Comparison of ENCODE assay signal across 9 mouse cellular contexts in genomic region chr4:134583513-134583912, GRCm38 (mm10). TPM values are rescaled to one million over a fixed set of nuclear protein-coding genes. Genes with fewer than 3 reads are reported as not detected.
DNase-seq lines count a peak whose midpoint lies in the region; ATAC-seq lines count a peak whose summit lies in the region.
"Had no signal": no experiment of that assay in that cellular context is flagged by ENCODE, and none has a peak within 500 bp of the region (broad histone marks: within the 10 kb centered on the region; RNA-seq: fewer than 3 reads in every experiment).

No protein-coding gene starts in this region.

- 72% methylated on average over 3 of the region's 3 CpGs for WGBS in embryonic facial prominence, embryonic 10.5 days
- 77% methylated on average over 3 of the region's 3 CpGs for WGBS in hindbrain, embryonic 14.5 days

- intact Hi-C loops in heart, postnatal 10 days (cut with DNase I) = loop anchor here (2.0 kb wide), 1 partner anchor 119 kb away; no protein-coding TSS in a partner anchor

- no peak overlapping the region for H3K4me2 ChIP-seq in hindbrain, embryonic 14.5 days (replicated peaks)

- H3K9me3 ChIP-seq in embryonic facial prominence, embryonic 10.5 days = no peaks in the 10 kb centered on the region
- no peaks in the 10 kb centered on the region for H3K9me3 ChIP-seq in hindbrain, embryonic 14.5 days (ENCODE audit: control insufficient read depth, low read length)
- H3K9me3 ChIP-seq: forebrain, embryonic 10.5 days had no signal

- H3K9ac ChIP-seq in hindbrain, embryonic 14.5 days = no peak overlapping the region

- H3K27ac ChIP-seq in embryonic facial prominence, embryonic 10.5 days (replicated peaks) = no peak overlapping the region; the same call in 1 of the 2 replicates
- no peak overlapping the region for H3K27ac ChIP-seq in hindbrain, embryonic 14.5 days
- H3K27ac ChIP-seq: forebrain, embryonic 10.5 days had no signal

- DNase-seq in heart, postnatal 10 days = peak; percentile 36 to 68
- DNase-seq in heart, adult 11 months = no peak
- peak; percentile 76 to 80 for DNase-seq in B cell, adult 2 months
- peak; percentile 58 for DNase-seq in adrenal gland, postnatal 25 days
- DNase-seq in lung, postnatal 25 days (ENCODE audit: low spot score) = peak; percentile 28
- no peak for DNase-seq in embryonic facial prominence, embryonic 10.5 days (ENCODE audit: low spot score)
- no peak for DNase-seq in hindbrain, embryonic 14.5 days (ENCODE audit: low spot score)

- peaks cover 16% of the 10 kb centered on the region for H3K27me3 ChIP-seq in embryonic facial prominence, embryonic 10.5 days (replicated peaks; ENCODE audit: low read depth, poor library complexity, severe bottlenecking)
- H3K27me3 ChIP-seq in hindbrain, embryonic 14.5 days (ENCODE audit: control insufficient read depth, insufficient read depth, low read length) = no peaks in the 10 kb centered on the region

- no peak for ATAC-seq in erythroid progenitor cell, adult 5-6 weeks (replicated peaks; ENCODE audit: low FRiP score, poor library complexity, severe bottlenecking)
- ATAC-seq in hindbrain, embryonic 14.5 days (ENCODE audit: low FRiP score) = no peak

- H3K4me3 ChIP-seq in embryonic facial prominence, embryonic 10.5 days = no peak overlapping the region
- no peak overlapping the region for H3K4me3 ChIP-seq in hindbrain, embryonic 14.5 days (replicated peaks; ENCODE audit: low read length)
- H3K4me3 ChIP-seq: forebrain, embryonic 10.5 days had no signal

- peaks cover 41% of the 10 kb centered on the region for H3K4me1 ChIP-seq in embryonic facial prominence, embryonic 10.5 days
- H3K4me1 ChIP-seq in hindbrain, embryonic 14.5 days (replicated peaks; ENCODE audit: control insufficient read depth, insufficient read depth, low read length) = peaks cover 14% of the 10 kb centered on the region

- no peaks in the 10 kb centered on the region for H3K36me3 ChIP-seq in embryonic facial prominence, embryonic 10.5 days (replicated peaks)
- no peaks in the 10 kb centered on the region for H3K36me3 ChIP-seq in hindbrain, embryonic 14.5 days (replicated peaks; ENCODE audit: control insufficient read depth, insufficient read depth)
- H3K36me3 ChIP-seq: forebrain, embryonic 10.5 days had no signal

RNA-seq across cellular contexts. Expression of gene Selenon, which starts 31.5 kb away (rescaled TPM):
- total RNA-seq in heart, postnatal 10 days (2021) = 10 to 100 TPM; 38.2 to 45.2 TPM
- total RNA-seq in adrenal gland, postnatal 25 days (2021) = 30.5 and 35.2 TPM in 2 replicates
- 7.6 and 9.6 TPM in 2 replicates for total RNA-seq in erythroid progenitor cell, adult 5-6 weeks (2015; ENCODE audit: low replicate concordance)
- total RNA-seq in erythroid progenitor cell, adult 5-6 weeks (2017; ENCODE audit: low replicate concordance) = 0.77 and 2.2 TPM in 2 replicates
- polyA plus RNA-seq in embryonic facial prominence, embryonic 10.5 days (2016; fragmentation: Nextera tagmentation; extraction: Ambion mirVana) = 9.5 and 9.7 TPM in 2 replicates
- 10.9 and 12.8 TPM in 2 replicates for polyA plus RNA-seq in hindbrain, embryonic 14.5 days (2014; fragmentation: Nextera tagmentation; extraction: Ambion mirVana)

RNA-seq across cellular contexts. Expression of gene Mtfr1l, which starts 48.3 kb away (rescaled TPM):
- 100 to 1,000 TPM; 159 to 165 TPM for total RNA-seq in heart, postnatal 10 days (2021)
- total RNA-seq in adrenal gland, postnatal 25 days (2021) = 118 and 130 TPM in 2 replicates
- total RNA-seq in erythroid progenitor cell, adult 5-6 weeks (2015; ENCODE audit: low replicate concordance) = 19.5 and 22.6 TPM in 2 replicates
- total RNA-seq in erythroid progenitor cell, adult 5-6 weeks (2017; ENCODE audit: low replicate concordance) = 17.2 and 17.9 TPM in 2 replicates
- 107 and 114 TPM in 2 replicates for polyA plus RNA-seq in embryonic facial prominence, embryonic 10.5 days (2016; fragmentation: Nextera tagmentation; extraction: Ambion mirVana)
- 184 and 202 TPM in 2 replicates for polyA plus RNA-seq in hindbrain, embryonic 14.5 days (2014; fragmentation: Nextera tagmentation; extraction: Ambion mirVana)

Comparison
In these comparisons a context has a peak if more than half of its experiments do, and no peak if none do; other contexts are left out.
1. DNase-seq: peak in heart, postnatal 10 days (2 of 2), B cell, adult 2 months (2 of 2), adrenal gland, postnatal 25 days (single experiment) and lung, postnatal 25 days (single experiment); none in heart, adult 11 months (single experiment), embryonic facial prominence, embryonic 10.5 days (single experiment) and hindbrain, embryonic 14.5 days (single experiment).